Mouse (Mus musculus) testis, postnatal 10 days (tissue): ENCODE measurements around the gene Olfr873.
"Not testable (repeated sequence)": the region's sequence is repeated elsewhere in the genome, so short reads cannot be mapped to it uniquely, and the experiment has no call there.

Experiments
- DNase-seq: peaks from one replicate; pipeline ENCODE4 v3.0.0; 2021; ENCODE audit warnings: low spot score

Olfr873 gene

DNA sequence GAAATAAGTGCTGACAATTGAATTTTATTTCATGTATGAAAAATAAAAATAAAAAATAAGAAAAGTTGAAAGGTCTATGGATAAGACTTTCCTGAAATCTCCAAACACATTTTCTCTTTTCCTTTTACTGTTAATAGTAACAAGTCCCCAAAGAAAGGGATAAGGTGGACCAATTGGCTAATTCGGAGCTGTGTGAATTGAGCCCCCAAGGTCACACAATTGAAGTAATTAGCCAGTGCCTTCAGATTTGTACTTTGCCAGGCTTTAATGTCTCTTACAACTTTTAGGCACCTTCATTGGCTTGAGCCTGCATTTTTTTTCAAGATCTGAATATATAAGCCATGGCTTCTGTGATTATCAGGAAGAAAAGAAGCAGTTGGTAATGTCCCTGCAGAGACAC, at the start of gene Olfr873:
Gene Olfr873, plus strand, starts transcription at position 301 of the 400 bp plus-strand sequence.
- no peak for DNase-seq

DNA sequence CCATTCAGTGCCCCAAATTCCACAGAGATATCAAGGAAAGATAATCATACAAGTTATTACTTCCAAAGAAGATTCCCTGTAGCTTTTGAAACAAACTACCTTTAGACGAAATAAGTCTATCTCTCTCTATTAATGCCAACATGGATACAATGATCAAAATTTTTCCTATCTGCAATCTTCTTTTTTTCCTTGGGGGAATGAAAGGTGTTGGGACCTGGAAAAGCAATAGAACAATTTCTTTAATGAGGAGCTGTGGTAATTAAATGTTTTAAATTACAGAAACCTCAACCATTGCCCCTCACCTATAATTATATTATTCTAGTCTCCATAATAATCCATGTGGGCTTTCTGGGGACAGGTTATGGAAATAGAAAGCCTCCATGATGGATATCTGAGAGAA, 16.3 kb upstream of the Olfr873 start, which contains the start of gene Olfr39:
Gene Olfr39, plus strand, starts transcription at position 301 of the 400 bp plus-strand sequence.
- DNase-seq, result no peak

DNA sequence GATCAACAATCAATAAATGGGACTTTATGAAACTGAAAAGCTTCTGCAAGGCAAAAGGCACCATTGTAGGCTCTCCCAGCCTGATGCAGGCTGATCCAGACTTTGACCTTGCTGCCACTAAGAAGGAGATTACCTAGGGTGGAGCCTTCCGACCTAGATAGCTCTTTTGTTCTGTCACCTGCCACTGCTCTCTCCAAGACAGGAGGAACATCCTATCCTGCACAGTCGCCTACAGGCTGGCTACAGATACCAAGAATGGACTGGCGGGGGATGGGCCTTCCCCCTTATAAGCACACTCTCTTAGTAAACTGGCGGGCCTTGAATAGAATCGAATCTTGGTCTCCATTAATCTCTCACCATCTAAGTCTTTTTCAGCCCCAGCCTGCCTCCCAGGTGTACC, 2.8 kb upstream of the Olfr873 start:
- DNase-seq, result not testable (repeated sequence)

DNA sequence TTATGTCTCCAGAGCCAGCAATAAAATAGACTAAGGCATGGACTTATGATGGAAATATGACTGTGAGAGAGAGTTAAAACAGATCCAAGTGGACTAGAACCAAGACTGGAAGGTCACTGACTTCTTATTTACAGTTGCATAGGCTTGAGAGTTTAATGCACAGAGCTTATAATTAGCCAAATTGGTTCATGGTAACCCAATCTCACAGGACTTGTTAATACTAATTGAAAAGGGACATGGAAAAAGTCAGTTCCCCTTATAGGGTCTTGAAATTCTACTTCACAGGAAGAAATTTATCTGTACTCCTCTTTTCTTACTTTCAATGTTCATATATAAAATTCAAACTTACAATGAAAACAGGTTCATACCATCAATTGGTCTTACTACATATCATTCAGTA, 37.7 kb downstream of the Olfr873 start, which contains the start of gene Olfr18:
Gene Olfr18, minus strand, starts transcription at position 101 of the 400 bp plus-strand sequence.
- no peak for DNase-seq

DNA sequence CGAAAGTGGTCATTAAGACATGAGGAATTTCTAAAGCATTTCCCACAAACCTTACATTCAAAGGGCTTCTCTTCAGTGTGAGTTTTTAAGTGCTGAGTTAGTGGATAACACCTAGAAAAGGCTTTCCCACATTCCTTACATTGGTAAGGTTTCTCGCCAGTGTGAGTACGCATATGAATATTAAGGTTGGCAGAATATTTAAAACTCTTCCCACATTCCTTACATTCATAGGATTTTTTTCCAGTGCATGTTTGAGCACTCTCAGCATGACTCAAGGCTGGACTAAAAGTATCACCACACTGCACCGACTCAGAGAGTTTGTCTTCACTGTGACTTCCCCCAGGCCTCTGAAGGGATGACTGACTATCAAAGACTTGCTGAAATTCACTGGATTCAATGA, 50.2 kb downstream of the Olfr873 start:
- no peak for DNase-seq
